Mouse (Mus musculus) layer of hippocampus, postnatal 36 days (tissue): ENCODE results near the gene Cyp4x1. TPM values are rescaled to one million over a fixed set of nuclear protein-coding genes. Genes with fewer than 3 reads are reported as not detected.

ENCODE experiments used
- DNase-seq, 2 experiments: peaks; one replicate each; pipeline ENCODE4 v3.0.0; 2022
- total RNA-seq, 2 experiments: library from RNA; stranded (reverse); gene quantifications; 2 replicates each; pipeline ENCODE4 v1.2.3; 2021

Gene Cyp4x1
- total RNA-seq, 2 experiments from 2014 or later, result 7.0 to 7.2 TPM

GRCm38 (mm10) chr4:115056921-115057673 is 77.0 kb downstream of the Cyp4x1 start:
- DNase-seq, result peak; percentile 35 to 54

GRCm38 (mm10) chr4:115056371-115056920 is 77.6 kb downstream of the Cyp4x1 start, which contains the start of gene Tal1:
Tal1 (plus strand) TSS chr4:115056426.
- DNase-seq, result peak in 1 of 2 experiments; percentile 6

Other genes with a start within 250 kb of the Cyp4x1 start
- gene Foxd2, start 225.4 kb downstream of the Cyp4x1 start, total RNA-seq, result under 1 TPM; 0.15 to 0.25 TPM
- gene Foxe3, start 208.3 kb downstream of the Cyp4x1 start, total RNA-seq, result not detected
- 10 to 100 TPM; 62.8 to 70.5 TPM for gene Cmpk1, start 147.0 kb downstream of the Cyp4x1 start, total RNA-seq
- gene Stil, start 134.1 kb downstream of the Cyp4x1 start, total RNA-seq, result under 1 TPM; 0.33 to 0.35 TPM
- 1 to 10 TPM; 1.1 to 1.3 TPM for gene Tal1, start 77.9 kb downstream of the Cyp4x1 start, total RNA-seq
- under 1 TPM in 1 of 2 experiments, not detected in 1; 0.75 TPM for gene Pdzk1ip1, start 45.6 kb downstream of the Cyp4x1 start, total RNA-seq
- gene Cyp4a29, start 107.8 kb upstream of the Cyp4x1 start, total RNA-seq, result not detected
- gene Cyp4a12a, start 164.8 kb upstream of the Cyp4x1 start, total RNA-seq, result not detected